Mouse (Mus musculus): ENCODE measurements around the gene Tbc1d10a.

DNA sequence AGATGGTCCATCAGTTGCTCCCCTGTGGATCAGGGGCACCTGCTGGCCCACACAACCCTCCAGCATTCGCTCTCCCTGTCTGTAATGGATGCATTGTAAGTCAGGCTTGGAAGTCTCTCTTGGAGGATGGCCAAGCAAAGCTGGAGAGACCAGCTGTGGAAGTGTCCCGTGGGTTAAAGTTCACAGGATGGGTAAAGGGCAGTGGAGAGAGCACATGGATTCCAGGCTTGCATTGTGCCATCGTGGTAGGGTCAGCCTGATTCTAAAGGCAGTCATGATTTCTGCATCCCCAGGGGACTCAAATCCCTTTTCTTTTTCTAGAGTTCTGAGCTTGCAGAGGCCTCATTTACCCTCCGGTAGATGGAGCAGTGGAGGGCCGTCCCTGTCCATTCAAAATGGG, 71.2 kb downstream of the Tbc1d10a start:
- TF ChIP-seq CTCF (IDR thresholded peaks at IDR 0.05; ENCODE audit: borderline replicate concordance, insufficient read depth, low read depth, low read length) (no peak), POLR2A (IDR thresholded peaks at IDR 0.05; ENCODE audit: borderline replicate concordance, insufficient read depth, low read length) (no peak)
